Mouse (Mus musculus) kidney, adult 2 months (tissue): ENCODE measurements around the gene Rpusd2. TPM values are rescaled to one million over a fixed set of nuclear protein-coding genes. Genes with fewer than 3 reads are reported as not detected.

Source experiments
- DNase-seq: peaks from one replicate; pipeline ENCODE4 v3.0.0; 2021
- H3K27ac ChIP-seq: fragments of 200-500 bp; 2 replicates; pipeline ENCODE4 v1.5.1; 2012; ENCODE audit warnings: low read depth, low read length, control low read depth, inconsistent platforms; ENCODE audit not compliant: insufficient read depth
- H3K27me3 ChIP-seq: fragments of 200-500 bp; replicated peaks from 2 replicates; pipeline ENCODE4 v1.6.1; 2012; ENCODE audit warnings: mild to moderate bottlenecking, moderate library complexity, low read length, inconsistent platforms; ENCODE audit not compliant: control insufficient read depth, insufficient read depth
- H3K36me3 ChIP-seq: fragments of 200-500 bp; 2 replicates; pipeline ENCODE4 v1.6.1; 2012; ENCODE audit warnings: mild to moderate bottlenecking, moderate library complexity, low read length, inconsistent platforms; ENCODE audit not compliant: control insufficient read depth, insufficient read depth
- H3K4me1 ChIP-seq: fragments of 200-500 bp; 2 replicates; pipeline ENCODE4 v1.6.1; 2011; ENCODE audit warnings: low read length; ENCODE audit not compliant: control insufficient read depth, insufficient read depth
- H3K4me3 ChIP-seq: fragments of 200-500 bp; 2 replicates; pipeline ENCODE4 v1.5.1; 2011; ENCODE audit warnings: mild to moderate bottlenecking, low read depth, low read length, control low read depth; ENCODE audit not compliant: insufficient read depth
- CTCF ChIP-seq: fragments of 200-500 bp; conservative IDR thresholded peaks from 2 replicates; pipeline ENCODE4 v1.5.1; 2011; ENCODE audit warnings: low read depth, mild to moderate bottlenecking, control low read depth, low read length, moderate library complexity, mixed read lengths; ENCODE audit not compliant: insufficient read depth, insufficient read length
- POLR2A ChIP-seq: fragments of 200-500 bp; IDR thresholded peaks from one replicate; pipeline ENCODE4 v1.6.1; 2011; ENCODE audit warnings: low read depth, low read length, control low read depth
- WGBS: fragments of 180-500 bp; shearing (Covaris S2); methylation state at CpG from one replicate; pipeline ENCODE4 v1.1.7; 2018; 5-methylcytosine and 5-hydroxymethylcytosine counted together
- polyA plus RNA-seq: library from polyadenylated mRNA; depleted of rRNA; stranded (reverse); fragments of >200 nt; gene quantifications from 2 replicates; pipeline ENCODE4 v1.2.3, GENCODE M21; 2012

Rpusd2 gene
- polyA plus RNA-seq, 1 experiment: 3.6 TPM

DNA sequence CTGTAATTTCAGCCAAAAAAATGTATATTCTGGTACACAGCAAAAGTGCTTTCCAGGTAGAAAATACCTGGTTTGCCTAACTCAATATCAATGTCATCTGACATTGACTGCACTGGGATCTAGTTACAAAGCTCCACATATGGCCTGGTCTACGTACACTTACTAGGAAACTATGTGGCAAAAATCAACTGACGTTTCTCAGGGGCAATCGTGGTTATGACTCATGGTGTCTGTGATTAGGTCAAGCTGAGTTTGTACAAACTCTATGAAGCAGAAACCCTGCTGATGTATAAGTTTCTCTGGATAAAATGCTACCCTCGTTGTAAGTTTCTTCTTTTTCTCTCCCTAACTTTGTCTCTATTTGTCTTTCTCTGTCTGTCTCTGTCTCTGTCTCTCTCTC is 2.4 kb upstream of the Rpusd2 start:
- DNase-seq: no peak
- WGBS: 63% methylated on average over 4 of the region's 4 CpGs
- TF ChIP-seq POLR2A: no peak
- no peak for TF ChIP-seq CTCF
- Histone ChIP-seq H3K36me3 (no peaks in the 10 kb centered on the region), H3K4me1 (peaks cover 13% of the 10 kb centered on the region), H3K4me3 (no peak overlapping the region), H3K27ac (no peak overlapping the region), H3K27me3 (no peaks in the 10 kb centered on the region)

DNA sequence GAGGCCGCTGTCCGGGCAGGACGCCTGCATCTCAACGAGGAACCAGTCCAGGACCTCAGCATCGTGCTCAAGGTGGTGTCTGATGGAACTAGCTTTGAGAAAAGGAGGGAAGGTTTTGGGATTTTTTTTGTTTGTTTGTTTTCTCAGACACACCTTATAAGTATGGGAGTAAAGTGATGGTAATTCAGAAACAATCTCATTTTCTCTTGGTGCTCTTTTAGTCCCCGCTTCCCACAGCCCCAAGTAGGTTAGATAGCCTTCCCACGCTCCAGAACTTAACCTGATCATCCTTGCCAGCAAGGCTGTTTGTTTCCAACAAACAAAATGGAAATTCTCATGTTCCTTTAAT is 781 bp downstream of the Rpusd2 start:
- Histone ChIP-seq H3K27me3 (no peaks in the 10 kb centered on the region), H3K36me3 (no peaks in the 10 kb centered on the region), H3K4me3 (peak overlapping the region; percentile 91), H3K4me1 (0 out of 2 replicates have a peak, but pooled peaks cover 4% of the 10 kb centered on the region), H3K27ac (no peak overlapping the region)
- 16% methylated on average over 7 of the region's 7 CpGs for whole genome bisulfite sequencing
- no peak for TF ChIP-seq CTCF
- TF ChIP-seq POLR2A: no peak
- no peak for DNase-seq

DNA sequence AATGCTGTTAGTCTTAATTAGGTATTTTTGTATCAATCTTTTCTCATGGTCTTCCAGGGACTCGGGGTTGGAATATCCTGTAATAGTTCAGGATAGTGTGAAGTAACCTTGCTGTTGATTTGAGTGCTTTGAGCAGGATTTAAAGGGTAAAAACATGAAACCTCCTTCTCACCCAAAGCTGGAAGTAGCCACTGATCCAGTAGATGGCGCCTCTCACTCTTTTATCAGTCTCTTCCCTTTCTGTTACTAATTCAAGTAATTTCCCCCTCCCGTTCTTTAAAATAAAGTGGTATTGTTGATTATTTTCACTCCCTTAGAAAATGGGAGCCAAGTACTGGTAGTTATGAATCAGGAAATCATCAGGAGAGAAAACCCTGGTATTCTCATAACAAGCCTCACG is 6.3 kb downstream of the Rpusd2 start:
- no peak overlapping the region for H3K27ac ChIP-seq
- no peaks in the 10 kb centered on the region for H3K27me3 ChIP-seq
- no peak overlapping the region for H3K4me3 ChIP-seq
- no peaks in the 10 kb centered on the region for H3K36me3 ChIP-seq
- TF ChIP-seq POLR2A (no peak), CTCF (0 out of 2 replicates have a peak, but pooled peaks have one; percentile 5)
- H3K4me1 ChIP-seq: no peaks in the 10 kb centered on the region
- peak; percentile 41 for DNase-seq
- WGBS: 38% methylated on average over 4 of the region's 4 CpGs

DNA sequence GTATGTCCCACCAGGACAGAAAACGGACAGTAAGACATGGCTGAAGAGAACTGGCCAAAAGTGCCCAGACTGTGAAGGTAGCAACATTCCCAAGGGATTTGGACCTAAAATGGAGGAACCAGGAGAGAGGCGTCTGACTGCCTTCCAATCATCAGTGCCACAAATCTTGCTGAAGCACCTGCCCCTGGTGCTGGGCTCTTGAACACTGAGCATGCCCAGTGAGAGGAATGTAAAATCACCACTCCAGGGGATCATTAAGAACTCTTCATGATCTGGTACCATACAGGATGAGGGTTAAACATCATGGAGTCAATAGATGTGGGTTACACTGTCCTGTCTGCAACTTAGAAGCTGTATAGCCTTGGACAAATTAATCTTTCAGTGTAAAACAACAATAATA is 10.6 kb downstream of the Rpusd2 start:
- WGBS: 78% methylated on average over 2 of the region's 2 CpGs
- H3K27me3 ChIP-seq: no peaks in the 10 kb centered on the region
- no peaks in the 10 kb centered on the region for H3K4me1 ChIP-seq
- H3K27ac ChIP-seq: no peak overlapping the region
- H3K4me3 ChIP-seq: no peak overlapping the region
- no peaks in the 10 kb centered on the region for H3K36me3 ChIP-seq
- no peak for TF ChIP-seq CTCF
- TF ChIP-seq POLR2A: no peak
- DNase-seq: no peak

DNA sequence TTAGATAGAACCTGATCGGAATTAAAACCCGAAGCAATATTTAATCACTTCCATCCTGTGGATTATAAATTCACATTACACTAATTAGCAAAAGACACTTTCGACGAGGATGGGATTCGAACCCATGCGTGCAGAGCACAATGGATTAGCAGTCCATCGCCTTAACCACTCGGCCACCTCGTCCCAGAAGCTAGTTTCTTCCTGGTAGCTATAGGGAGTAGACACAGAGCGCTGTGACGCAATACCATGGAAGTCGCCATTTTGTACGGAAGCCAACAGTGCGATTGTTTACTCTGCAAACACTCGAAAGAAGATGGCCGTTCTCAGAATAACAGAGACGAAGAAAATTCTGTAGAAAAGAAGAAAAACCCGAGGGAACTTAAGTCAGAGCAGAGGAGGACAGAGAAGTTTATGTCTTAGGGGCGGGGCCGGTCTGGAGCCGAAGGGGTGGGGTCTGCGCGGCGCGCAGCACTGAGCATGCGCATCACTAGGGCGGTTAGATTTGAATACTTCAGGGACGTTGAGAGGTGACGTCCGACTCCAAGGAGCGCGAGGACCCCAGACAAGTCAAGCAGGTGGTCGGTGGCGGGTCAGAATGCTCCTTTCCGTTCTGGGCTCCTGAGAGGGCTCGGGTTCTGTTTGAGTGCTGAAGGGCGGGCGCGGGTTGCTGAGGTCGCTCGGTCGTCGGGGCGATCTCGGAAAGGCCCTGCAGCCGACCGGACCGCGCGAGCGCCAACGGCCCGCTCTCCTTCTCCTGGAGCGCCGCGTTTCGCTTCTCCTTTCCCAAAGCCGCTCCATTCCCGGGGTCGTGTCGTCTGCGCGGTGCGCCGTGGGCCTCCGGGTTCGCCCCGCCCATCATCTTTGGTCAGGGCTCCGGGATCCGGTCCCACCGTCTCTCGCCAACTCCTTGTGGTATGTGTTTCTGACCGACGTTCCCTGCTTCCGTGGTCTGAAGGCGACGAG is 12.3 kb downstream of the Rpusd2 start, which contains the start of gene Knl1:
Knl1 (plus strand) TSS at position 471 of the 963 bp plus-strand sequence.
- Histone ChIP-seq H3K27me3 (no peaks in the 10 kb centered on the region), H3K27ac (peak within 1 kb of the TSS; percentile 92; the same call in 1 of the 2 replicates), H3K4me1 (no peaks in the 10 kb centered on the region), H3K4me3 (peak within 1 kb of the TSS; percentile 90), H3K36me3 (no peaks in the 10 kb centered on the region)
- under 1% methylated on average over 77 of the region's 77 CpGs for WGBS
- TF ChIP-seq CTCF (no peak), POLR2A (no peak)
- DNase-seq: peak; percentile 97

DNA sequence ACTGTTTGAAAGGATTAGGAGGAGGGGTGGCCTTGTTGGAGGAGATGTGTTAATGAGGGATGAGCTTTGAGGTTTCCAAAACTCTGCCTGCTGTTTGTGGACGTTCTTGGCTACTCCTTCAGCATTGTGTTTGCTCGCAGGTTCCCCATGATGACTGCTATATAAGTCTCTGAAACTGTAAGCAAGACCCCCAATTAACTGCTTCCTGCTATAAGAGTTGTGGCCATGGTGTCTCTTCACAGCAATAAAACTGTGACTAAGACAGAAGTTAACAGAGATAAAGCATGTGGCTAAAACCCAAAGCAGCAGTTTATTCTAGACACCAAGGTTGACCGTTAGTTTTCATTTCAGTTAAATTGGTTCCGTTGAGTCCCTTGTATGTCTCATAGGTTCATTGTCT is 13.3 kb downstream of the Rpusd2 start:
- Histone ChIP-seq H3K36me3 (no peaks in the 10 kb centered on the region), H3K27me3 (no peaks in the 10 kb centered on the region), H3K4me1 (no peaks in the 10 kb centered on the region), H3K4me3 (no peak overlapping the region), H3K27ac (no peak overlapping the region)
- TF ChIP-seq POLR2A (no peak), CTCF (no peak)
- WGBS: 17% methylated on average over 4 of the region's 4 CpGs
- no peak for DNase-seq

DNA sequence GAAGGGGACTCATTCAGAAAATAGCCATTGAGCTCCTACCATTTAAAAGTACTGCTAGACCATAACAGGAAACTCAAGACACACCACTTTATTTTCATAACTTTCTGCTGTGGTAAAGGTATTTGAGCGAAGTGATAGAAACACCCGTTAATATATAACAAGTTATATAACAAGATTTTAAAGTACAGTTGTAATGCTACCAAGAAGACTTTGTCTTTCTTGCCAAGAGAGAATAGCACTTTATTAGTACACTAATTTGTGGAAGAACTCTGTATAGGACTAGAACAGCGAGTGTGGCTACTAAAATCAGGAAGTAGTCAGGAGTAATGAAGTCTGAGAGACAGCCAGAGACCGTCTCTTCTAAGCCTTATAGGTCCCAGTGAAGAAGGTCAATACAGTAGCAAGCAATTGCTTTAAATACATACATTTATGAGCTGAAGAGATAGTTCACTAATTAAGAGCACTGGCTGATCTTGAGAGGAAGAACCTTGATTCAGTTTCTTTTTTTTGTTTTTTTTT is 15.6 kb downstream of the Rpusd2 start:
- 58% methylated on average over 4 of the region's 4 CpGs for WGBS
- TF ChIP-seq CTCF (no peak), POLR2A (no peak)

More for the DNA sequence above, 15.6 kb downstream of the Rpusd2 start:
- no peak overlapping the region for H3K4me3 ChIP-seq
- no peak overlapping the region for H3K27ac ChIP-seq
- H3K27me3 ChIP-seq: no peaks in the 10 kb centered on the region
- no peak for DNase-seq
- H3K36me3 ChIP-seq: no peaks in the 10 kb centered on the region
- H3K4me1 ChIP-seq: no peaks in the 10 kb centered on the region
